Mouse (Mus musculus) adrenal gland, postnatal 10 days (tissue): ENCODE measurements at regions not wholly inside any gene's neighbourhood (a gene's known extent, or its start where the extent isn't known, plus 50 kb on each side); places are given as distances from the start of the nearest gene placed in this dataset.
"Not testable (repeated sequence)": the region's sequence is repeated elsewhere in the genome, so short reads cannot be mapped to it uniquely, and the experiment has no call there.

Source experiments
- DNase-seq: peaks from one replicate; pipeline ENCODE4 v3.0.0; 2021; ENCODE audit warnings: mixed read lengths

DNA sequence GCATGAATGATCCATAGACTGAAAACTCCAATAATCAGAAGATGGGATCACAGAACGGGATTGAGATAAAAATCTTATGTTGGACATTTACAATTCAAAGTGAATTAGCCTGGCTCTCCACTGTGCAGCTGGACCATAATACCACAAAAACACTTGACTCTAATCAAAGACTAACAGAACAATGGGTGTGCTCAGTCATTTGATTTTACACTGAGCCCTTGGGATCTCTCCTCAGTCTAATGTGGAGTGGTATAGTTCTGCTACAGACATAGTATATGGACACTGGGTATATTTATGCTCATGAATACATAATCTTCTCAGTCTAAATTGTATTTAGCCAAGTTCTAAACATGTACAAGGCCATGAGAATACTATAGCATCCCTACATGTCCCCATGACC, 149.4 kb upstream of the Gm10306 start:
- DNase-seq, result no peak

DNA sequence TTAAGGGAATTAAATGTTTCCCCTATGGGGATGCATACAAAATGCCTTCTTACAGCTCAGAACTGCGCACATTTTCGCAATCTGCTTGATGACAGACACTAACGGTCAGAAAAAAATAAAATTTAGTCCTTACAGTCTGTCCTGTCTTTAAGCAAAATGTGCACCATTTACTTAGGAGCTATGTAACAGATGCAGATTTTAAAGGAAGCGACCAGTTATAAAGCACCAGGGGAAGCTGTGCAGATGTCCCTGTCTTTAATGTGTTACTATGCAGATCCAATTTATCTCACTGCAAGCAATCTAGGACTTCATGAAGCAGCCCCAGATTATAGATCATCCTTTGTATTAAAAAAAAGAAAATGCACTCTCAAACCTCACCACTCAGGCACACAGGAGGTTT, 148.8 kb upstream of the Gm10306 start:
- DNase-seq, result no peak

DNA sequence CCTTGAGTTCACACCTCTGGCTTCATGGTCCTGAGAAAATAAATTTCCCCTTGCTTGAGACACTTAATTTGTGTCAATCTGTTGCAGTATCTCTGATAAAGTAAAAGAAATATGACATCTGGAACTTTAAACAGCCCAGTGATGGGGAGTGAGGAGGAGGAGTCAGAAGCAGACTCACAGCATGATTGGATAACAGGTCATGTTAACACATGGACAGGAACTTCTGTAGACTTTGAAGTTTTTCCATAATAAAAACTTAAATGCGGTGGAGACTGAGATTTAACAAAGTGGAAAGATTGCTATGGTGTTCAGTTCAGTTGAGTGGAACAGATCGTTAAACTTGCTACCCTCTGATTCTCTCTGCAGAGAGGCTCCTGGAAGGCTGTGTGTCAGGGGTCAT, 143.7 kb upstream of the Gm10306 start:
- DNase-seq, result no peak

DNA sequence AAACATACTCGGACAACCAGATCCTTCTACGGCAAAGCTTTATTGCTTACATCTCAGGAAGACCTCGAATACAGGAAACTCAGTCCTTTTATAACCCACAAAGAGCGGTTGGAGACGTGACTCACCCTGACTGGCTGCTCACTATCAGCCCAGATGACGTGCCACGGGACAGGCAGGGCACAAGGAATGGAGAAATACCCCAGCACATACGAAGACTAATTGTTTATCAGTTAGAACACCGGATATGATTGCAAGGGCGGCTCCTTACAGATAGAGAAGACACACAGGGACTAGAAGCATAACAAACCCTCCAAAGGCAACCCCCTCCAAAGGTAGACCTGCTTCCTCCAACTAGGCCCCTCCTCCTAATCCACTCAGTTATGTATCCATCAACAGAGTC, 130.8 kb upstream of the Gm10306 start:
- DNase-seq, result not testable (repeated sequence)

DNA sequence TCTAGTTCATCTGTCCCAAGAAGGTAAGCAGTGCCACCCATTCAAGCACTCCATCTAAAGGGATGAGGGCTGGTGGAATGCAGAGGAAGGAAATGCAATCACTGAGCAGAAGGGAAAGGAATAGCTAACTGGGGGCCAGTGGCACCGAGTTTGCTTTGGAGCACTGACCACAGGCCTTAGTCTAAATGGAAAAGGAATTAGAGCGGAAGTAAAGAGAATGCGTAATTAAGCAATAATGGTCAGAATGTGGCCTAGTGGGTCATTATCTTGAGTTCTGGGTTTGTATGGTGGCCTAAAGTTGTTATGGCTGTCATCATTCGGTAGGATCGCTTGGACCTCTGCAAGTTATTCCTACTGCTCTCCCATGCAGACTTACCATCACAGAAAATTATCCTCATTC, 128.8 kb upstream of the Gm10306 start:
- no peak for DNase-seq

DNA sequence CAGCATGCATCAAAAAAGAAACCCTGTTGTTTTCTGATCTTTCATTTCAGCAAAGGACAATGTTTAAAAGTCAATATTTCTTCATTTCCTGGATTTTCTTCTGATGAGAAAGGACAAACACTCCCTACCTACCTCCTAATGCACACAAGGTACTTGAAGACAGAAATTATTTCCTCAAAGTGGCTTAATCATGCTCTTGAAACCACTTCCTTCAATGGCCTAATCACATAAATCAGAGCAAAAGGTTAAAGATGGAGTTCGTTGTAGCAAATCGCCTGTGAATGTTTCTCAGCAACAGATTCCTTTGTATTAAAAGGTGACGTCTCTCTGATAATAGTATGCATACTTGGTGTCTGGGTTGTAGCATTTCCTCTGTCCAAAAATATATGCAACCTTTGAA, 124.3 kb upstream of the Gm10306 start:
- no peak for DNase-seq

DNA sequence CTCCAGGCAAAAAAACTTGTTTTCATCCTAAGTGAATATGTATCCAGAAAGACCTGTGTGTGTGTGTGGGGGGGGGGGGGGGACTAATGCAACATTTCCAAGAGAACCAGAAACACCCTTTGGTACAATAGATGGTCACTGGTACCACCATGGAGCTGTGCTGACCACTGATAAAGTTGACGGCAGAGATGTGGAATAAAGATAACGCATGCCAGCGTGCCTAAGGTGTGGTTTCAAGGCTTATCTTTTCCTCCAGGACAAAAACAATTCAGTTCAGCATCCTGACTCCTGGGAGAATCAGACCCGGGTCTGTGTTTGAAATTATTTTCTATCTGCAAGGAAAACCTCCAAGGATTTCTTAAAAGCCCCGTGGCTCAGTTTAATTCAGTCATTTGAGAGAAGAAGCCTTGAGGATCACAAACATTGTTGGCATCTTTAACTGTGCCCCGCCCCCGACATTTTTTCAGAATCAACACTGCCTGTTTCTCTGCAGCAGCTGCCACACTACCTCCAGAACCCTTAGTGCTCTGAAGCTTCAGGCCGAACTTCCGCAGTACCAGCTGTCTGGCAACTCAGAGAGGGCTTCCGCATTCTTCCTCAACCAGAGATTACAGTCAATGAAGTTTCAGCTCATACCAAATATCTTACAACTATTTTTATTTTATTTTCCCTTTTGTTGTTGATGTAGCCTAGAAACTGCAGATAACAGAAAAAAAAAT, 118.5 kb upstream of the Gm10306 start:
- peak; percentile 8 for DNase-seq

DNA sequence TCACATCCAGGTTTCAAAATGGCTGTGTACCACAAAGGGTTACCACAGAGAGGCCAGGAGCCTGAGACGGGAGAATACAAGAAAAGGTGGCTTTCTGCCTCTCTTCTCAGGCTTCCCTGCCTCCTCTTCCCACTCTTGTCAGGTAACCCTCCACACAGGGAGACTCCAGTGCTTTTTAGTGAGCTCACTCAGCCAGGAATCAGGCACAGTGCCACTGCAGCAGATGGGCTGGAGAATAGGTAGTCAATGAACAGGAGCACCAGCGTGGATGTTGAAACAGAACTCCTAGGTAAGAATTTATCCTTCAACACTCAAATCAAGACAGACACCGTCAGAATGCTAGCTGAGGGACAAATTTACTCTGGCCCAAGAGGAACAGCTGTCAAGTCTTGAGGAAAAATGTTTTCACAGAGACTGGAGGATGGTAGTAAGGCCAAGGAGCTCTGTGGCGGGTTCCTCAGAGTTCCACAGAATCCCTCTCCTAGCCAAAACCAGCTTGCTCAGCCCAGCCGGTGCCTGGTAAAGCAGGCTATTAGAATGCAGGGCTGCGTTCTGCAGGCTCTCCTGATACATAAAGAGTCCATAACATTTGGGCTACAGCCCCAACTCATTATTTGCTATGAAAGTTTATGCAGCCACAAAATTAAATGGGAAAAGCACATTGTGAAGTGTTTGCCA, 117.0 kb upstream of the Gm10306 start:
- no peak for DNase-seq

DNA sequence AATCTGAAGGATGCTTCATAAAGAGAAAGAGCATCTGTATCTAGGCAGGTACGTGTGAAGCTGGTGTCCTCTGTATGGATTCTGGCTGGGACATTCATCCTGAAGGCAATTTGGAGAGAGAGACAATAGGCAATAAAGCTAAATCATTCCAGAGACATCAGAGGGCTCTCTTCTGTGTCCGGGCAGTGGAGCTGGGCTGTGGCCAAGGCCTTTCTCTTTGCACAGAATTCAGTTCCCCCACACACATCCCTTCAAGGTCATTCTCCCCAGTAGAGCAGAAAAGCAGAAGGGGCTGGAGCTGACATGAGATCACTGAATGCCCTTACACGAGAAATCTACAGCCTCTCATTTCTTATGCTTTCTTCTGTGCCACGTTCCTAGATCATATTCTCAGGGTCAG, 109.7 kb upstream of the Gm10306 start:
- peak; percentile 45 for DNase-seq
